Mouse (Mus musculus) forebrain, embryonic 11.5 days (tissue): Measurements from ENCODE around the gene Cd200r4. TPM values are rescaled to one million over a fixed set of nuclear protein-coding genes. Genes with fewer than 3 reads are reported as not detected.

Source experiments
- ATAC-seq: fragments of 200-750 bp; cut with Nextera tagmentation; replicated peaks from 2 replicates; pipeline ENCODE4 v1.8.0; 2017; ENCODE audit warnings: moderate TSS enrichment; ENCODE audit not compliant: low FRiP score
- DNase-seq: peaks from one replicate; pipeline ENCODE4 v3.0.0-alpha.2; 2017; ENCODE audit warnings: low spot score
- H3K27ac ChIP-seq: fragments of 300-500 bp; sonication (generic); 2 replicates; pipeline ENCODE4 v1.5.1; 2014; ENCODE audit warnings: low read depth, low read length
- H3K27me3 ChIP-seq: fragments of 300-500 bp; sonication (generic); 2 replicates; pipeline ENCODE4 v1.6.1; 2014; ENCODE audit warnings: mild to moderate bottlenecking, low read length, mixed read lengths; ENCODE audit not compliant: control insufficient read depth, insufficient read depth
- H3K36me3 ChIP-seq: fragments of 300-500 bp; sonication (generic); 2 replicates; pipeline ENCODE4 v1.6.1; 2014; ENCODE audit warnings: mild to moderate bottlenecking, low read length, moderate library complexity, mixed read lengths; ENCODE audit not compliant: control insufficient read depth, insufficient read depth
- H3K4me1 ChIP-seq: fragments of 300-500 bp; sonication (generic); replicated peaks from 2 replicates; pipeline ENCODE4 v1.6.1; 2014; ENCODE audit warnings: low read length, mixed read lengths; ENCODE audit not compliant: control insufficient read depth, insufficient read depth
- H3K4me2 ChIP-seq: fragments of 300-500 bp; sonication (generic); 2 replicates; pipeline ENCODE4 v1.6.1; 2014; ENCODE audit warnings: low read depth, mild to moderate bottlenecking, low read length, moderate library complexity, mixed read lengths; ENCODE audit not compliant: severe bottlenecking
- H3K4me3 ChIP-seq: fragments of 300-500 bp; sonication (generic); 2 replicates; pipeline ENCODE4 v1.5.1; 2014; ENCODE audit warnings: low read depth, low read length
- H3K9ac ChIP-seq: fragments of 300-500 bp; sonication (generic); 2 replicates; pipeline ENCODE4 v1.6.1; 2014; ENCODE audit warnings: low read length
- H3K9me3 ChIP-seq: fragments of 300-500 bp; sonication (generic); 2 replicates; pipeline ENCODE4 v1.6.1; 2016; ENCODE audit warnings: low read length, mixed read lengths; ENCODE audit not compliant: control insufficient read depth
- WGBS: fragments of 180-500 bp; shearing (Covaris S2); extraction: QIAGEN DNeasy Blood & Tissue Kit; methylation state at CpG from one replicate; pipeline ENCODE4 v1.1.7; 2014; 5-methylcytosine and 5-hydroxymethylcytosine counted together
- polyA plus RNA-seq: library from polyadenylated mRNA; unstranded; fragments of >200 nt; fragmentation: Nextera tagmentation; extraction: Ambion mirVana; gene quantifications from 2 replicates; pipeline ENCODE4 v1.2.1, GENCODE M21; 2014

The Cd200r4 gene
- 0.32 TPM in 1 of 2 replicates, not detected in the other for polyA plus RNA-seq

- no peaks in the 10 kb centered on the region for H3K36me3 ChIP-seq
- WGBS = 87% methylated on average over 3 of the region's 3 CpGs
- H3K4me2 ChIP-seq = no peak within 1 kb of the TSS
- no peaks in the 10 kb centered on the region for H3K9me3 ChIP-seq
- no peak within 1 kb of the TSS for H3K4me3 ChIP-seq
- DNase-seq (no peak), ATAC-seq (no peak)
- no peaks in the 10 kb centered on the region for H3K4me1 ChIP-seq
- H3K9ac ChIP-seq = no peak within 1 kb of the TSS
- no peak within 1 kb of the TSS for H3K27ac ChIP-seq
- H3K27me3 ChIP-seq = no peaks in the 10 kb centered on the region
Measured at GRCm38 (mm10) chr16:44811544-44811943, at the start of gene Cd200r4. TSS of gene Cd200r4 (plus strand) at chr16:44811733.

GRCm38 (mm10) chr16:44761811-44762210 lies 49.7 kb upstream of the Cd200r4 start:
- Histone ChIP-seq H3K9me3 (no peaks in the 10 kb centered on the region), H3K27ac (no peak overlapping the region), H3K36me3 (no peaks in the 10 kb centered on the region), H3K4me2 (no peak overlapping the region), H3K4me1 (no peaks in the 10 kb centered on the region), H3K4me3 (no peak overlapping the region), H3K27me3 (no peaks in the 10 kb centered on the region), H3K9ac (no peak overlapping the region)
- no peak for ATAC-seq
- 76% methylated on average over 1 of the region's 1 CpGs for WGBS
- no peak for DNase-seq

GRCm38 (mm10) chr16:44765555-44766319 lies 45.8 kb upstream of the Cd200r4 start, which contains the start of gene Cd200r1:
TSS of gene Cd200r1 (plus strand) at chr16:44765736.
- 82% methylated on average over 22 of the region's 22 CpGs for WGBS
- Histone ChIP-seq H3K36me3 (no peaks in the 10 kb centered on the region), H3K27me3 (no peaks in the 10 kb centered on the region), H3K9ac (no peak within 1 kb of the TSS), H3K9me3 (no peaks in the 10 kb centered on the region), H3K27ac (no peak within 1 kb of the TSS), H3K4me2 (no peak within 1 kb of the TSS), H3K4me3 (no peak within 1 kb of the TSS), H3K4me1 (0 out of 2 replicates have a peak, but pooled peaks cover 2% of the 10 kb centered on the region)
- ATAC-seq = no peak
- DNase-seq = no peak

GRCm38 (mm10) chr16:44766320-44766892 lies 45.1 kb upstream of the Cd200r4 start:
- Histone ChIP-seq H3K36me3 (no peaks in the 10 kb centered on the region), H3K4me3 (no peak overlapping the region), H3K9ac (no peak overlapping the region), H3K9me3 (no peaks in the 10 kb centered on the region), H3K27ac (no peak overlapping the region), H3K4me1 (0 out of 2 replicates have a peak, but pooled peaks cover 2% of the 10 kb centered on the region), H3K4me2 (no peak overlapping the region), H3K27me3 (no peaks in the 10 kb centered on the region)
- DNase-seq (no peak), ATAC-seq (no peak)
- 90% methylated on average over 9 of the region's 9 CpGs for WGBS

GRCm38 (mm10) chr16:44767506-44767905 lies 44.0 kb upstream of the Cd200r4 start:
- Histone ChIP-seq H3K36me3 (no peaks in the 10 kb centered on the region), H3K27me3 (no peaks in the 10 kb centered on the region), H3K27ac (no peak overlapping the region), H3K9me3 (no peaks in the 10 kb centered on the region), H3K9ac (no peak overlapping the region), H3K4me3 (no peak overlapping the region), H3K4me2 (no peak overlapping the region), H3K4me1 (0 out of 2 replicates have a peak, but pooled peaks cover 2% of the 10 kb centered on the region)
- no peak for ATAC-seq
- no peak for DNase-seq
- 90% methylated on average over 7 of the region's 7 CpGs for WGBS

- DNase-seq (no peak), ATAC-seq (0 out of 2 replicates have a peak, but pooled peaks have one; percentile 42)
- Histone ChIP-seq H3K4me1 (0 out of 2 replicates have a peak, but pooled peaks cover 2% of the 10 kb centered on the region), H3K27ac (no peak overlapping the region), H3K36me3 (no peaks in the 10 kb centered on the region), H3K9me3 (no peaks in the 10 kb centered on the region), H3K4me2 (no peak overlapping the region), H3K4me3 (no peak overlapping the region), H3K9ac (no peak overlapping the region), H3K27me3 (no peaks in the 10 kb centered on the region)
- WGBS = 56% methylated on average over 2 of the region's 2 CpGs
Measured at GRCm38 (mm10) chr16:44767967-44768366, 43.6 kb upstream of the Cd200r4 start.

GRCm38 (mm10) chr16:44772577-44772976 lies 39.0 kb upstream of the Cd200r4 start:
- Histone ChIP-seq H3K9ac (no peak overlapping the region), H3K36me3 (no peaks in the 10 kb centered on the region), H3K27ac (no peak overlapping the region), H3K4me3 (no peak overlapping the region), H3K4me1 (no peaks in the 10 kb centered on the region), H3K27me3 (no peaks in the 10 kb centered on the region), H3K9me3 (no peaks in the 10 kb centered on the region), H3K4me2 (no peak overlapping the region)
- no peak for DNase-seq
- 81% methylated on average over 6 of the region's 6 CpGs for WGBS
- ATAC-seq = no peak

- Histone ChIP-seq H3K27me3 (no peaks in the 10 kb centered on the region), H3K36me3 (no peaks in the 10 kb centered on the region), H3K27ac (no peak overlapping the region), H3K4me1 (no peaks in the 10 kb centered on the region), H3K4me3 (no peak overlapping the region), H3K9me3 (no peaks in the 10 kb centered on the region), H3K9ac (no peak overlapping the region), H3K4me2 (no peak overlapping the region)
- DNase-seq = no peak
- 86% methylated on average over 3 of the region's 3 CpGs for WGBS
- no peak for ATAC-seq
Measured at GRCm38 (mm10) chr16:44773673-44774072, 37.9 kb upstream of the Cd200r4 start.
